Mouse (Mus musculus): ENCODE results near the gene Ppp6r2.

Ppp6r2 gene

DNA sequence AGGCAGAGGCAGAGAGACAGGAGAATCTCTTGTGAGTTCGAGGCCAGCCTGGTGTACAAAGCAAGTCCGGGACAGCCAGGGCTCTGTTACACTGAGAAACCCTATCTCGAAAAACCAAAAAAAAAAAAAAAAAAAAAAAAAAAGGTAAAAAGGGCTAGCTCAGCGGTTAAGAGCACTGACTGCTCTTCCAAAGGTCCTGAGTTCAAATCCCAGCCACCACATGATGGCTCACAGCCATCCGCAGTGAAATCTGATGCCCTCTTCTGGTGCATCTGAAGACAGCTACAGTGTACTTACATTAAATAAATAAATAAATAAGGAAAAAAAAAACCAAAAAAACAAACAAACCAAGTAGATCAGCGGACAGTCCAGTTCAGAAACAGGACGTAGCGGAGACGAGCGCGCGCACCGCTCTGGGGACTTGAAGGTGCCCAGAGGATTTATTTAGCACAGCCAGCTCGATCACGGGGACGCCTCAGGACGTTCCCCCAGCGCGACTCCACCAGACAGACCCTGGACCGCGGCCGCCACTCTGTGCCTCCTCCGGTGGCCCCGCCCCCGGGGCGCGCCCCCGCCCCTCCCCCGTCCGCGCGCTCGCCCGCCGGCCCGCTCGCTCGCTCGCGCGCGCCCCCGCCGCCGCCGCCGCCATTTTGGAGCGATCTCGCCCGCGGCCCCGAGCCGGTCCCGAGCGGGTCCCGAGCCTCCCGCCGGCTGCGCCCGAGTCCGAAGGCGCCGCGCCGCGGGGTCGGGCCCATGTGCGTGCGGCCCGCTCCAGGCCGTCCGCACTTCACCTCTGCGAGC, at the start of gene Ppp6r2:
Gene Ppp6r2, plus strand, starts transcription at position 639 of the 801 bp plus-strand sequence.
- DNase-seq (ENCODE audit: low spot score), result peak; percentile 80

DNA sequence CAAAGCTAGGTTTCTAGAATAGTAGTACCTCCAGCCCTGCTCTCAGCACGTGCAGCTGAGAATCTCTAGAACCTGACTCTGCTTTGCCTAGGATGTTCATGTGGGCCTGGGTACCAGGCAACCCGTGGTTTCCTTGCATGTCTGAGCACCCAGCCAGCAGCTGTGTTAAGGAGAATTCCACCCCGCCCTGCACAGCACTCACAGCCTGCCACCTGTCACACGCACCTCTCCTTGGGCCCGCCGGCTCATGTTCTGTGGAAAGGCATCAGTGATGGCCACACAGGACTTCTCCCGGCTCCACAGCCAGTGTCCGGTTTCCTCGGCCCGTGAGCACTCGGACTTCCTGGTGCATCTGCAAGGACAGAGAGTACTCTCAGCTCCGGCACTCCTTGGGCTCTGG, 45.9 kb upstream of the Ppp6r2 start:
- DNase-seq (ENCODE audit: low spot score), result no peak

GRCm38 (mm10) chr15:89168922-89169321, 42.4 kb upstream of the Ppp6r2 start:
- no peak for DNase-seq (ENCODE audit: low spot score)

- peak; percentile 90 for DNase-seq (ENCODE audit: low spot score)
Observed at GRCm38 (mm10) chr15:89169431-89169830, 41.9 kb upstream of the Ppp6r2 start.

GRCm38 (mm10) chr15:89170102-89170501, 41.3 kb upstream of the Ppp6r2 start:
- no peak for DNase-seq (ENCODE audit: low spot score)

GRCm38 (mm10) chr15:89171526-89172051, 39.8 kb upstream of the Ppp6r2 start:
- no peak for DNase-seq (ENCODE audit: low spot score)

DNA sequence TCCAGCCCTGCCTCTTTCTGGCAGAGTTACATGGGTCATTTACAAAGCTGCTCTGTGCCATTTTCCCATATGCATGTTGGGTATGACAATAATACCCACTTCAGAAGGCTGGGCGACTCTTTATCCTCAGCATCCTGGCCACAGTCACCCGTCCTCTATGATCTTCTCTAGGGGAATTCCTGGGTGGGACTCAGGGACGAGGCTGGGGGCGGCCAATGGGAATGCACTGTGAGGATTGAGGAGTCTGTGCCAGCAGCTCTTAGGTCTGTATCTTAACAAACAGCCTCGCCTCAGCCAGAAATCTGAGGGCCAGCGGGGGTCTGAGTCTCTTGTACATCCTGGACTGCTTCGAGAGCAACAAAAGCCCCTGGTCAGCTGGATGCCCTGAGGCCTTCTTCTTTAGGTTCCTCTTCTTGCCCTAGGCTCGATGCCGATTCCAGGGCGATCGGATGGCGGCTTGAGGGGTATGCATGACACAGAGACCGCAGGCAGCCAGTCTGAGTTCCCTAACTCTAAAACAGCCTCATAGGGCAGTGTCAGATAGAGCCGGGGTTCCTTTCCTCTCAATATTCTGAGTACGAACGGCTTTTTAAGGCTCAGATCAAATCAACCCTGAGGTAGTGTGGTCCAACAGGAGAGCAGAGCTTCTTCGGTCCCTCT, 38.9 kb upstream of the Ppp6r2 start:
- no peak for DNase-seq (ENCODE audit: low spot score)

GRCm38 (mm10) chr15:89173024-89173905, 38.1 kb upstream of the Ppp6r2 start:
- DNase-seq (ENCODE audit: low spot score), result no peak

- DNase-seq (ENCODE audit: low spot score), result peak; percentile 69
Observed at GRCm38 (mm10) chr15:89173906-89174214, 37.5 kb upstream of the Ppp6r2 start.

DNA sequence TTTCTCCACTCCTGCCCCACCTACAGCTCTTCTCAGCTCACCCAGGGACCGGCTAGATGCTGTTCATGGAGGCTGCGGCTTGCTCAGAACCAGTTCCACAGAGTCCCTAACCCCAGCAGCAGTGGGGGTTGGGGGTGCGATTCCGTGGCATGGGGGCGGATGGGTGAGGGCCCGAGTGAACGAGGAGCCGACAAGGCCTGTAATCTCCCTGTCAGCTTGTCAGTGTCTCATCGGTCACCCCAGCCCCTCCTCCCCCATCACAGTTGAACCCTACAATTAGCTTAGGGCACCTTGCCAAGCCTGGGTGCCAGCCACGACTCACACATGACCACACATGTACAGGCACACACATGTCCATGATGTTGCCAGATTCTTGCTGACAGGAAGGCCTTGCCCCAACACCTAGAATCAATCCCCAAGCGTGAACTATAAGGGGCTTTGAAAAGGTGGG, 36.4 kb upstream of the Ppp6r2 start:
- no peak for DNase-seq (ENCODE audit: low spot score)

GRCm38 (mm10) chr15:89175411-89176155, 35.8 kb upstream of the Ppp6r2 start:
- no peak for DNase-seq (ENCODE audit: low spot score)

GRCm38 (mm10) chr15:89177121-89177520, 34.2 kb upstream of the Ppp6r2 start:
- peak; percentile 90 for DNase-seq (ENCODE audit: low spot score)

DNA sequence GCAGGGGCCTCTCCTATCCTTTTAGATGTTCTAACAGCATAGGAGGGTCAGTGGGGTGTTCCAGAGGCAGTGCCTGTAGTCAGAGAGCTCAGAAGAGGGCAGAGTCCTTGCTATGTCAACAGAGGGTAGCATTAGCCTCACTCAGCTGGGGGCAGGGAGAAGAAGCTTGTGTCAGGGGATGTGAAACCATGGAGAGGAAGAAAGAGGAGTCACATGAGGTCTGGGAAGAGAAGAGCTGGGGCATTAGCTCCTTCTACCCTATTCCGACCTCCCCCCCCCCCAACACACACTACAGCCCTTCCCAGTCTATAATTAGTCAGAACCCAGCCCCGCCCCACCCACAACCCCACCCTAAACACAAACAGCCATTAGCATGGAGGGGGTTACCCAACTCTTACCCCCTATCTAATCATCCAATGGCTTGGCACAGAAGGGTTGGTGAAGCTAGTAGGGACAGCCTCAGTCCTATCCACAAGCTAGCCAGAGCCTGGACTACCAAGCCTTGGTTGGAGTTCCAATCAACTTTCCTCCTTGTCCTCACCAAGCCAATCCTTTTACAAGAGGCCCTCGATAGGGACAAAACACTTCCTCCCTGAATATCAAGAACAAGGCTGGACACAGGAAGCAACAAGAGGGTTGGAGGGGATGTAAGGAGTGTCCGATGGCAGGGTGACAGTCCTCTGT, 33.6 kb upstream of the Ppp6r2 start:
- no peak for DNase-seq (ENCODE audit: low spot score)

GRCm38 (mm10) chr15:89178260-89178860, 33.0 kb upstream of the Ppp6r2 start:
- no peak for DNase-seq (ENCODE audit: low spot score)

DNA sequence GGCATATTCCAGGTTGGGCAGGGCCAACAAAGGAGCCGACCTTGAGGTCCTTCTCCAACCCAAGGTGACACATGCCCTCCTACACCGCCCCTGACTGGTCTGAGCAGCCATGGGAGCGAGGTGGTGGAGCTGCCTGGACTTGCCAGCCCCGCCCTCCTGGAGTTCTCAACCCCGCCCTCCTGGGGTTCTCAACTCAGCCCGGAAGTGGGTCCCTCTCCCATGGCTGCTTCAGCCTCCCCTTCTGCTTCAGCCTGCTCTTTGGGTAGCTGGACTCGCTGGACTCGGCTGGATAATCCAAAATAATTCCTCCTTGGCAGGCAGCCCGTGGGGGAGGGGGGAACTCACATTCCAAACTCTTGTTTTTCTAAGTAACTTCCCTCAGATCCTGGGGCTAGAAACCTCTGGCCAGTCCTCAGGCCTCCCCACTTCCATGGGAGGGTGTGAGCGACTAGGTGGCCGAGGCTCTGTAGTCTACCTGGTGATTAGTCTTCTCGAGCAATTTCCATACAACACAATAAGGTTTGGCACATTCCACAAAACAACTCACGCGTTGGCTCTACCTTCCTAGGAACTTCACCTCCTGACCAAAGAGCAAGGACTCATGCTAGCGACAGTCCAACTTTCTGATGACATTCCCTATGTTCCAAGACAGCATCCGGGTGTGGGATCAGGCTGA, 32.3 kb upstream of the Ppp6r2 start:
- peak; percentile 88 for DNase-seq (ENCODE audit: low spot score)

DNA sequence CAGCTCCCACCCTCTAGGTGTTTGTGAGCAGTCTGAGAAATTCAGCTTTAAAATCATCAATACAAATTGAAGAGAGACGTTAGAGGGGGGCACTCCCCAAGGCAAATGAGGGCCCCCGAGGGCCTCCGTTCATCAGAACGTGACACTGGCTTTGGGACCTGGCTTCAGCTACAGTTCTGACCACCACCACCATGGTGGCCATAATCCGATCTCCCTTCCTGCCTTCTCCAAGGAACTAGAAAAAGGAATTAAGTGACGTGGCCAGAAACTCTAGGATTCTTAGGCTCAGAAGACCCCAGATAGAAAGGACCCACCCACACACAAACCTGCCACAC, 31.8 kb upstream of the Ppp6r2 start:
- no peak for DNase-seq (ENCODE audit: low spot score)

GRCm38 (mm10) chr15:89180081-89180541, 31.2 kb upstream of the Ppp6r2 start:
- peak; percentile 17 for DNase-seq (ENCODE audit: low spot score)

GRCm38 (mm10) chr15:89180571-89181229, 30.7 kb upstream of the Ppp6r2 start, which contains the start of gene Plxnb2:
Gene Plxnb2 (minus strand): TSS chr15:89180788.
- peak; percentile 82 for DNase-seq (ENCODE audit: low spot score)

- no peak for DNase-seq (ENCODE audit: low spot score)
Observed at GRCm38 (mm10) chr15:89181561-89182270, 29.6 kb upstream of the Ppp6r2 start.

Data from urinary bladder, postnatal 14 days (tissue).